Mouse (Mus musculus) liver, adult (tissue): Measurements from ENCODE around the gene Uspl1.

Experiments
- GATA4 ChIP-seq: IDR thresholded peaks from 2 replicates; pipeline ENCODE4 v1.6.1; 2014; ENCODE audit warnings: mild to moderate bottlenecking, low read length; ENCODE audit not compliant: insufficient replicate concordance

Gene Uspl1

GRCm38 (mm10) chr5:149196611-149197010, 12.5 kb downstream of the Uspl1 start:
- TF ChIP-seq GATA4, result no peak

- TF ChIP-seq GATA4, result no peak
These were observed 14.6 kb downstream of the Uspl1 start for GRCm38 (mm10) chr5:149198782-149199181.

- no peak for TF ChIP-seq GATA4
These were observed 18.8 kb downstream of the Uspl1 start for GRCm38 (mm10) chr5:149202941-149203340.

GRCm38 (mm10) chr5:149203796-149204375, 19.7 kb downstream of the Uspl1 start:
- no peak for TF ChIP-seq GATA4

GRCm38 (mm10) chr5:149204822-149205221, 20.7 kb downstream of the Uspl1 start:
- no peak for TF ChIP-seq GATA4

- no peak for TF ChIP-seq GATA4
These were observed 21.1 kb downstream of the Uspl1 start for GRCm38 (mm10) chr5:149205265-149205664.

- TF ChIP-seq GATA4, result no peak
These were observed 22.1 kb downstream of the Uspl1 start for GRCm38 (mm10) chr5:149206286-149206685.

GRCm38 (mm10) chr5:149207661-149208060, 23.5 kb downstream of the Uspl1 start:
- TF ChIP-seq GATA4, result no peak

GRCm38 (mm10) chr5:149208776-149209175, 24.6 kb downstream of the Uspl1 start:
- no peak for TF ChIP-seq GATA4

- TF ChIP-seq GATA4, result no peak
These were observed 25.2 kb downstream of the Uspl1 start for GRCm38 (mm10) chr5:149209328-149209727.

GRCm38 (mm10) chr5:149211041-149211440, 26.9 kb downstream of the Uspl1 start:
- no peak for TF ChIP-seq GATA4

- TF ChIP-seq GATA4, result no peak
These were observed 28.7 kb downstream of the Uspl1 start for GRCm38 (mm10) chr5:149212806-149213205.

- TF ChIP-seq GATA4, result no peak
These were observed 31.4 kb downstream of the Uspl1 start for GRCm38 (mm10) chr5:149215540-149215939.

GRCm38 (mm10) chr5:149217524-149218357, 33.6 kb downstream of the Uspl1 start:
- TF ChIP-seq GATA4, result no peak

GRCm38 (mm10) chr5:149219493-149219892, 35.3 kb downstream of the Uspl1 start:
- TF ChIP-seq GATA4, result no peak

GRCm38 (mm10) chr5:149221355-149221754, 37.2 kb downstream of the Uspl1 start:
- TF ChIP-seq GATA4, result no peak

- no peak for TF ChIP-seq GATA4
These were observed 40.5 kb downstream of the Uspl1 start for GRCm38 (mm10) chr5:149224666-149225065.
